Mouse (Mus musculus) bone marrow, adult 2 months (tissue): ENCODE measurements around the gene Ssna1.

Experiments
- CTCF ChIP-seq: fragments of 200-500 bp; IDR thresholded peaks from 2 replicates; pipeline ENCODE4 v1.5.1; 2011; ENCODE audit warnings: low read length, control low read depth; ENCODE audit not compliant: control insufficient read depth, insufficient read depth
- POLR2A ChIP-seq: fragments of 200-500 bp; IDR thresholded peaks from 2 replicates; pipeline ENCODE4 v1.6.1; 2011; ENCODE audit warnings: low read depth, mild to moderate bottlenecking, control low read depth, low read length, borderline replicate concordance; ENCODE audit not compliant: control insufficient read depth

DNA sequence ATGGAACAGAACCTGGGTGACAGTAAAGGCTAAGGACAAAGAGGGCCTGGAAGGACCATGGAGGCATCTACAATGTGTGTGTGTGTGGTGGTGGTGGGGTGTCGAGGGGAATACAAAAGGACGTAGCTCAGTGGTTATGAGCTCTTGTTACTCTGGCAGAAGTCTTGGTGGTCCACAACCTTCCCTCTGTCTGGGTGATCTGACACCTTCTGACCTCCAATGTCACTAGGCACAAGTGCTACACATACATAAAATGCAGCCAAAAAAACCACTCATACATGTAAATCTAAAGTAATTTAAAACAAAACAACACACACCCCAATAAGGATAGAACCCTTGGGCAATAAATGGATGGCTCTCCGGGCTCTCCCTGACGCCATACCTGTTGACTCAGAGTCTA is 44.8 kb downstream of the Ssna1 start:
- no peak for TF ChIP-seq CTCF
- TF ChIP-seq POLR2A: no peak
